Mouse (Mus musculus): ENCODE data around the gene Nudt16l1.

DNA sequence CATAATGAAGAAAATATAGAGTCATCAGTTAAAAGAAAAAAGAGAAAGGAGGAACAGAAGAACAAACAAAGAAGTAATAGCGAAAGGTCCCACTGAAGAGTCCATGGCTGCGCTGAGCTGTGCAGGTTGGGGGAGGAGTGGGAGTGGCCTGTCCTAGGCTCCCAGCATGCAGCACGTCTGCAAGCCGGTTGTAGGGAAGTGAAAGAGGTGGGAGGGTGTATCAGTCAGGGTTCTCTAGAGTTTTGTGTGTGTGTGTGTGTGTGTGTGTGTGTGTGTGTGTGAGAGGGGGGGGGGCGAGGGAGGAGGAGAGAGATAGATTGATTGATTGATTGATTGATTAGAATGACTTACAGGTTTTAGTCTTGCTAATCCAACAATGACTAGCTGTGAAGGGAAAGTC is 30.6 kb upstream of the Nudt16l1 start:
- TF ChIP-seq CTCF (IDR thresholded peaks at IDR 0.05; ENCODE audit: low read depth) (no peak), EP300 (IDR thresholded peaks at IDR 0.05; ENCODE audit: low read depth) (no peak)

All from liver, embryonic 14.5 days (tissue).